Mouse (Mus musculus) urinary bladder, adult 18-20 months (tissue): ENCODE data around the gene Hrg.
A peak's percentile ranks its signal among the peaks of the same experiment; 100 is the strongest.
"Not testable (repeated sequence)": the region's sequence is repeated elsewhere in the genome, so short reads cannot be mapped to it uniquely, and the experiment has no call there.

Experiments used
- DNase-seq, 2 experiments: peaks; one replicate each; pipeline ENCODE4 v3.0.0; 2022; ENCODE audit warnings: low spot score in 2 of 2, mixed read lengths in 2 of 2

Gene Hrg

GRCm38 (mm10) chr16:22950840-22951395 is at the start of gene Hrg:
TSS of gene Hrg (plus strand) at chr16:22951072.
- no peak for DNase-seq

- DNase-seq, result no peak
Observed at GRCm38 (mm10) chr16:22901326-22901725, 49.5 kb upstream of the Hrg start.

GRCm38 (mm10) chr16:22909290-22909689 is 41.6 kb upstream of the Hrg start:
- no peak for DNase-seq

- peak in 1 of 2 experiments; percentile 9 for DNase-seq
Observed at GRCm38 (mm10) chr16:22911986-22912385, 38.9 kb upstream of the Hrg start.

- no peak for DNase-seq
Observed at GRCm38 (mm10) chr16:22912886-22913285, 38.0 kb upstream of the Hrg start.

GRCm38 (mm10) chr16:22914276-22914675 is 36.6 kb upstream of the Hrg start:
- DNase-seq, result no peak

GRCm38 (mm10) chr16:22918034-22918433 is 32.8 kb upstream of the Hrg start, which contains the start of gene Fetub:
TSS of gene Fetub (plus strand) at chr16:22918334.
- no peak for DNase-seq

- no peak for DNase-seq
Observed at GRCm38 (mm10) chr16:22918664-22919312, 32.1 kb upstream of the Hrg start.

- peak; percentile 50 to 52 for DNase-seq
Observed at GRCm38 (mm10) chr16:22919971-22920854, 30.7 kb upstream of the Hrg start.

GRCm38 (mm10) chr16:22921761-22922160 is 29.1 kb upstream of the Hrg start:
- no peak for DNase-seq

- no peak for DNase-seq
Observed at GRCm38 (mm10) chr16:22922433-22922832, 28.4 kb upstream of the Hrg start.

GRCm38 (mm10) chr16:22929575-22929974 is 21.3 kb upstream of the Hrg start:
- DNase-seq, result no peak

GRCm38 (mm10) chr16:22931431-22932200 is 19.3 kb upstream of the Hrg start:
- DNase-seq, result no peak

GRCm38 (mm10) chr16:22937631-22938030 is 13.2 kb upstream of the Hrg start:
- DNase-seq, result no peak

- no peak for DNase-seq
Observed at GRCm38 (mm10) chr16:22938541-22938940, 12.3 kb upstream of the Hrg start.

GRCm38 (mm10) chr16:22939120-22939695 is 11.7 kb upstream of the Hrg start:
- DNase-seq, result no peak

- not testable (repeated sequence) for DNase-seq
Observed at GRCm38 (mm10) chr16:22941825-22942476, 8.9 kb upstream of the Hrg start.

- no peak for DNase-seq
Observed at GRCm38 (mm10) chr16:22947371-22947770, 3.5 kb upstream of the Hrg start.

GRCm38 (mm10) chr16:22953069-22953468 is 2.2 kb downstream of the Hrg start:
- DNase-seq, result no peak

- no peak for DNase-seq
Observed at GRCm38 (mm10) chr16:22955397-22956084, 4.7 kb downstream of the Hrg start.
